ENCODE assay signal across 8 mouse cellular contexts in genomic region chr4:145286369-145287120, GRCm38 (mm10). TPM values are rescaled to one million over a fixed set of nuclear protein-coding genes. Genes with fewer than 3 reads are reported as not detected.
DNase-seq lines count a peak whose midpoint lies in the region; TF ChIP-seq lines count a peak whose summit lies in the region.

No protein-coding gene starts in this region.

- peak; percentile 42; the same call in 1 of the 2 replicates for TF ChIP-seq CTCF in small intestine, adult 2 months (IDR thresholded peaks at IDR 0.05; ENCODE audit: extremely low read depth, insufficient read length, insufficient replicate concordance, low read depth, low read length)

- intact Hi-C loops in left cerebral cortex, postnatal 25 days (cut with DNase I), result loop anchor here (1.0 to 10.0 kb wide), 3 partner anchors 72 to 522 kb away; partner anchors contain the start of gene Dhrs3

- DNase-seq in urinary bladder, adult 18-20 months (ENCODE audit: low spot score in 2 of 2), result peak; percentile 36 to 45
- no peak for DNase-seq in urinary bladder, postnatal 10 days (ENCODE audit: low spot score)
- peak; percentile 42 for DNase-seq in embryo, embryonic 11.5 days (ENCODE audit: low read depth, low spot score)
- peak; percentile 76 for DNase-seq in gonadal fat pad, adult 2 months (ENCODE audit: low read depth)
- peak; percentile 41 for DNase-seq in kidney, adult 11 months
- peak; percentile 84 for DNase-seq in left cerebral cortex, postnatal 25 days (ENCODE audit: low spot score in 2 of 2)
- peak; percentile 50 for DNase-seq in midbrain, embryonic 10.5 days (ENCODE audit: low spot score)

- H3K27ac ChIP-seq in midbrain, embryonic 10.5 days (replicated peaks), result no peak overlapping the region
- H3K27ac ChIP-seq in small intestine, adult 2 months (ENCODE audit: insufficient read depth, low read depth, low read length), result no peak overlapping the region

- no peak for TF ChIP-seq POLR2A in small intestine, adult 2 months (IDR thresholded peaks at IDR 0.05; ENCODE audit: low read depth, low read length)

- 54% methylated on average over 4 of the region's 4 CpGs for WGBS in midbrain, embryonic 10.5 days
- 33% methylated on average over 4 of the region's 4 CpGs for WGBS in small intestine, adult 2 months

- H3K9me3 ChIP-seq in midbrain, embryonic 10.5 days (replicated peaks), result no peaks in the 10 kb centered on the region

- H3K36me3 ChIP-seq in midbrain, embryonic 10.5 days, result no peaks in the 10 kb centered on the region
- no peaks in the 10 kb centered on the region for H3K36me3 ChIP-seq in small intestine, adult 2 months (ENCODE audit: control insufficient read depth, insufficient read depth, low read length)

- no peaks in the 10 kb centered on the region for H3K27me3 ChIP-seq in midbrain, embryonic 10.5 days (ENCODE audit: low read depth, poor library complexity, severe bottlenecking)
- H3K27me3 ChIP-seq in small intestine, adult 2 months (ENCODE audit: control insufficient read depth, insufficient read depth, low read length), result no peaks in the 10 kb centered on the region

- H3K4me1 ChIP-seq in midbrain, embryonic 10.5 days, result no peaks in the 10 kb centered on the region
- no peaks in the 10 kb centered on the region for H3K4me1 ChIP-seq in small intestine, adult 2 months (ENCODE audit: control insufficient read depth, insufficient read depth, insufficient read length, low read length)

- no peak overlapping the region for H3K4me3 ChIP-seq in midbrain, embryonic 10.5 days
- H3K4me3 ChIP-seq in small intestine, adult 2 months (ENCODE audit: low read depth, low read length), result no peak overlapping the region

RNA-seq across cellular contexts. Expression of gene Tnfrsf8, which starts 28.4 kb away (rescaled TPM):
- 0.44 and 0.85 TPM in 2 replicates for polyA plus RNA-seq in gonadal fat pad, adult 2 months (2012; rRNA removed)
- total RNA-seq in left cerebral cortex, postnatal 25 days (2021), result 1 to 10 TPM in 1 of 2 experiments, under 1 TPM in 1; 0.69 to 1.2 TPM
- not detected in 2 replicates for polyA plus RNA-seq in midbrain, embryonic 10.5 days (2016; fragmentation: Nextera tagmentation; extraction: Ambion mirVana)
- polyA plus RNA-seq in small intestine, adult 2 months (2012; rRNA removed), result 0.15 and 0.35 TPM in 2 replicates

RNA-seq across cellular contexts. Expression of gene Tnfrsf1b, which starts 39.9 kb away (rescaled TPM):
- polyA plus RNA-seq in gonadal fat pad, adult 2 months (2012; rRNA removed), result 24.3 and 29.2 TPM in 2 replicates
- 1 to 10 TPM; 2.0 to 2.6 TPM for total RNA-seq in left cerebral cortex, postnatal 25 days (2021)
- polyA plus RNA-seq in midbrain, embryonic 10.5 days (2016; fragmentation: Nextera tagmentation; extraction: Ambion mirVana), result 2.6 and 3.0 TPM in 2 replicates
- polyA plus RNA-seq in small intestine, adult 2 months (2012; rRNA removed), result 13.5 and 14.2 TPM in 2 replicates
